Mouse (Mus musculus) myocyte (in vitro differentiated cells): ENCODE data around the gene Nop10.

Experiments used
- CEBPB ChIP-seq: IDR thresholded peaks from 2 replicates; pipeline ENCODE4 v1.6.1; 2011; ENCODE audit warnings: mild to moderate bottlenecking, moderate library complexity; ENCODE audit not compliant: poor library complexity, insufficient read depth, severe bottlenecking
- E2F4 ChIP-seq: IDR thresholded peaks from one replicate; pipeline ENCODE4 v1.6.1; 2011; ENCODE audit warnings: mild to moderate bottlenecking, control low read depth, moderate library complexity; ENCODE audit not compliant: insufficient read depth
- MAX ChIP-seq: IDR thresholded peaks from one replicate; pipeline ENCODE4 v1.6.1; 2011; ENCODE audit warnings: low read depth, mild to moderate bottlenecking, control low read depth
- MYOG ChIP-seq, 3 experiments: IDR thresholded peaks; one replicate each; pipeline ENCODE4 v1.6.1; 2011; ENCODE audit warnings: control low read depth in 2 of 3, low read depth in 2 of 3, mild to moderate bottlenecking in 2 of 3; ENCODE audit not compliant: insufficient read length in 2 of 3, control insufficient read depth in 1 of 3, insufficient read depth in 1 of 3
- POLR2A ChIP-seq: IDR thresholded peaks from one replicate; pipeline ENCODE4 v1.6.1; 2011; ENCODE audit warnings: low read depth, mild to moderate bottlenecking, control low read depth, moderate library complexity; ENCODE audit not compliant: insufficient read length
- POLR2AphosphoS2 ChIP-seq: IDR thresholded peaks from one replicate; pipeline ENCODE4 v1.6.1; 2011; ENCODE audit warnings: low read depth, control low read depth; ENCODE audit not compliant: insufficient read length
- REST ChIP-seq: IDR thresholded peaks from one replicate; pipeline ENCODE4 v1.6.1; 2011; ENCODE audit warnings: mild to moderate bottlenecking, control low read depth, moderate library complexity; ENCODE audit not compliant: insufficient read depth, insufficient read length
- TCF12 ChIP-seq: IDR thresholded peaks from one replicate; pipeline ENCODE4 v1.6.1; 2011; ENCODE audit warnings: mild to moderate bottlenecking, control low read depth; ENCODE audit not compliant: poor library complexity, insufficient read depth, severe bottlenecking
- TCF3 ChIP-seq: IDR thresholded peaks from one replicate; pipeline ENCODE4 v1.6.1; 2011; ENCODE audit warnings: low read depth, control low read depth; ENCODE audit not compliant: insufficient read length
- USF1 ChIP-seq: IDR thresholded peaks from one replicate; pipeline ENCODE4 v1.6.1; 2011; ENCODE audit warnings: low read depth, mild to moderate bottlenecking, control low read depth, moderate library complexity

GRCm38 (mm10) chr2:112239212-112239934, 22.4 kb upstream of the Nop10 start, which contains the start of gene Lpcat4:
- no peak for TF ChIP-seq POLR2AphosphoS2
- TF ChIP-seq MAX: no peak
- peak; percentile 53 for TF ChIP-seq POLR2A
- no peak for TF ChIP-seq REST
- no peak for TF ChIP-seq E2F4
- TF ChIP-seq USF1: no peak
- no peak for TF ChIP-seq TCF12
- no peak for TF ChIP-seq TCF3
- peak in 2 of 3 experiments; percentile 31 to 65 for TF ChIP-seq MYOG (IDR thresholded peaks at IDR 0.05; ENCODE audit: control insufficient read depth in 1 of 3, insufficient read depth in 1 of 3, insufficient read length in 2 of 3, low read depth in 2 of 3)
- TF ChIP-seq CEBPB: no peak
